Mouse (Mus musculus) adrenal gland, adult 18-20 months (tissue): ENCODE data around the gene Slc25a42. TPM values are rescaled to one million over a fixed set of nuclear protein-coding genes. Genes with fewer than 3 reads are reported as not detected.

ENCODE experiments used
- DNase-seq, 2 experiments: peaks; one replicate each; pipeline ENCODE4 v3.0.0; 2021 to 2022; ENCODE audit warnings: low spot score in 2 of 2
- long read RNA-seq, 2 experiments: library from polyadenylated mRNA; stranded (forward); transcript quantifications; one replicate each; pipeline ENCODE4 v2.0.0; 2021
- total RNA-seq, 2 experiments: library from RNA; stranded (reverse); gene quantifications; 1 replicate in 1 of 2; 2 replicates in 1 of 2; pipeline ENCODE4 v1.2.3; 2021

The Slc25a42 gene
- 10 to 100 TPM; 34.0 to 41.4 TPM for total RNA-seq
- long read RNA-seq, experiment 1, partial matches to known transcripts: 4 of 10 reads
- long read RNA-seq, experiment 1, other reads (novel, unspliced or antisense): 1 of 10 reads
- long read RNA-seq, experiment 2, partial matches to known transcripts: 1 of 5 reads
- long read RNA-seq, experiment 2, other reads (novel, unspliced or antisense): 4 of 5 reads

DNA sequence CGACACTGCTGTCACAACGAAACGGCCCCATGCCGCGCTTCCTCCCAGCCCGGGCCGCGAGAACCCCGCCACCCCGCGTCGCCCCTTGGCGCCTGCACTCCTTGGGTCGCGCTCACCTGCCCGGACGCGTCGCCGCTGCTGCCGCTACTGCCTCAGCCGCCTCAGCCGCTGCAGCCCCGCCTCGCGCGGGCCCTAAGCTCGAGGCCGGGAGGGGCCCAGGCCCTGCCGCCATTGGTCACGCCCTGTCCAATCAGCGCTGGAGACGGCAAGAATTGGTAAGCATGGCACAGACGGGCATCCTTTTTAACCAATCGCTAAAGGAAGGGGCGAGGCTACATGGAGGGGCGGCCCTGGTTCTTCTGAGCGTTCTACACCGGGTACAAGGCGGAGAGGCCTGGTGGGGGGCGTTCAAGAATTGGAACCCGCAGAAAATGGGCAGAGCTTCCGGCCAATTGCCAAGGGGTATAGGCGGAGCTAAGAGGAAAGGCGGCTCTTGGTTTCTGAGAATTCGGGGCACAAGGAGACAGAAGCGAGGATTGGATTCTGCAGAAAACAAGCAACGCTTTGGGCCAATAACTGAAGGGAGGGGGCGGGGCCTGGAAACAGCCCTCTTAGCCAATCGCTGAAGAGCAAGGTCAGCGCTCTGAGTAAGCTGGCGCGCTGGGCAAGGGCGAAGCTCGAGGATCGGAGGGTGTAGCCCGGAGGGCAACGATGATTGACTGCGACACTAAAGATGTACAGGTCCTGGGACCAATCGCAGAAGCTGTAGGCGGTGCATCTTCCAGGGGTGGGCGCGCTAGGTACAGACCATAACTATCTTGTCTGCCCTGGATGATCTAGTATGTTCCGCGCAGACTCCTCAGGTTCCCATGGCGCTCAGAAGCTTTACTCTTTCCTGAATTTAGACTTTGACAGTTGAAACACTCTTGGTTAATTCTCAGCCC lies at the start of gene Slc25a42:
Gene Slc25a42 (minus strand): TSS at position 194 of the 944 bp plus-strand sequence.
- peak; percentile 84 to 90 for DNase-seq

DNA sequence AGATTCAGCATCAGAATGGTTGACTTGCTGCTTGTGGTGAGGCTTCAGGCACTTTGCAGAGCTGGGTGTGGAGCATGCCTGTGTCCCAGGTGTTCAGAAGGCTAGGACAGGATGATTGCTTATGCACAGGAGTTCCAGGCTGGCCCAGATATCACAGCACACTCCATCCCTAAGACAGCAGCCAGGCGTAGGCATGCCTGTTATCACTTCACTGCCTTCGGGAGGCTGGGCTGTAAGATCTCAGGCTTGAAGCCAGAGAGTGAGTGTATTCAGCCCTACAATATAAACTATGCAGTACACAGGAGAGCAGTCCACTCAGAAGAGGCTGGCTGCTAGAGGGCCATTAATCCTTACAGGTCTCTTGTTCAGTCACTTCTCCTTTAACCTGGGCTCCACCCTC lies 46.9 kb upstream of the Slc25a42 start:
- DNase-seq: no peak

DNA sequence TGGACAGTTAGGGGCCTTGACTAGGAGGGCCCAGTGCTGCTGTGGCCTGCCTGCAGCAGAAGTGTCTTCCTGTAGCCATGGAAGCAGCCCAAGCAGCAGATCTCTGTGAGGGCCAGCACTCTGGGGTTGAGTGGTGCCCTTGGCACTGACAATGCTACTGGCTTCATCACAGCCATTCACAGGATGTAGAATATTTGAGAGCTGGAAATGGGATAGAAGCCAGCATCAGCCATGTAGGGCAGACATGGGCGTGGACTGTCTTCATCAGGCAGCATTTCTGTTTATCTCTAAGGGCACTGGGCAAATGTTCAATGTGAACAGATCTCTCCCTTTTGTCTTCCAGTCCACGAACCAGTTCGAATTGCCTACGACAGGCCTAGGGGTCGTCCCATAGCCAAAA lies 46.5 kb upstream of the Slc25a42 start:
- DNase-seq: no peak

DNA sequence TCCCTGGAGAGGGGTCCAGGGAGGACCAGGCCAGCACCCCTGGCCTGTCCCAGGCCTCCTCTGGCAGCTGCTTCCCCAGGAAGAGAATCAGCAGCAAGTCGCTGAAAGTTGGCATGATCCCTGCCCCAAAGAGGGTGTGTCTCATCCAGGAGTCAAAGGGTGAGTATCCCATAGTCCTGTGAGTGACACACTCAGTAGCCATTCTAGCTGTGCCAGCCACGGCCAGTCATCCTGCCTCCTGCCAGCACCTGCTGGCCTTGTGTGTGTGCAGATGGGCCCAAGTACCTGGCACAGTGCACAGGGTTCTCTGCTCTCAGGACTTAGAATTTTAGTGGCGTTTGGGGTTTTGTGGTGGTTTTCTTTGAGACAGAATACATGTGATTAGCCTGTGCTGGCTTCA lies 45.4 kb upstream of the Slc25a42 start:
- no peak for DNase-seq

DNA sequence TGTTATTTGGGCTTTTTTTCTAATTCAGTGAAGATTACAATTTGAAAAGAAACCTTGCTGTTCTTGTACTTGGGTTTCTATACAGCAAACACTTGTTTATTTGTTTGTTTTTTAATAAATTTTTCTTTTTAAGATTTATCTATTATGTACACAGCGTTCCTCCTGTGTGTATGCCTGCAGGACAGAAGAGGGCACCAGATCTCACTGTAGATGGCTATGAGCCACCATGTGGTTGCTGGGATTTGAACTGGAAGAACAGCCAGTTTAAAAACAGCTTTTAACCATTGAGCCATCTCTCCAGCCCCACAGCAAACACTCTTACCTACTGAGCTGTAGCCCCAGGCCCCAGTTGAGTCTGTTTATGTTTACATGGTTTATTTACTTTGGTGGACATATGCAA lies 42.5 kb upstream of the Slc25a42 start:
- no peak for DNase-seq

DNA sequence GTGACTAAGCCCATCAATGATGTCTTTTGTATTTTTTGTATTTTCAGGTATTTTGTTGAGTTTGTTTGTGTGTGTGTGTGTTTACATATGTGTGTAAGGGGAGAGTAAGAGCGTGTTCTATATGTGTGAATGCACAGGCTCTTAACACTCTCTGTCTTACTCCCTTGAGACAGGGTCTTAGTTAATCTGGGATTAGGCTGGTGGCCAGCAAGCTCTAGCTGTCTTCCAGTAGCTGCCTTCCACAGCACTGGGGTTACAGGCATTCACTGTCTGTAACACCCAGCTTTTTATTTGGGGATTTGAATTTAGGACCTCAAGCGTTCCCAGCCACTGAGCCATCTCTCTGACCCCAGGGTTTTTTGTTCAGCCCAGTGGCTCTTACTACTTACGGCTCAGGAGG lies 35.7 kb upstream of the Slc25a42 start:
- no peak for DNase-seq

DNA sequence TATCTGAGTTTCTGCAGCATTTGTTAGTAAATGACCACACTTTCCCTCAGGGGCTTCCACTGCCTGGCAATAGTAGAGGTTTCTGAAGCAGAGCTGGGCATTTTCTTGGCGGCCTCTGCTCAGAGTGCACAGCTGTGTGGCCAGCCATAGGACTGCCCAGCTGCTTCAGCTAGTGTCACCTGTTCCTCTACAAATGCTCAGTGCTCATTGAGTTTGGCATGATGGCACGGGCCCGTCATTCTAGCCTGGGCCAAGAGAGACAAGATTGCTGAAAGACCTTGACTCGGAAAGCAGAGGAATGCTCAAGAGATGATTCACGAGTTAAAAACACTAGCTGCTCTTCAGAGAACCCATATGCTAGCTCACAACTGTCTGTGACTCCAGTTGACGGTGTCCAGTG lies 34.5 kb upstream of the Slc25a42 start:
- peak in 1 of 2 experiments; percentile 25 for DNase-seq

DNA sequence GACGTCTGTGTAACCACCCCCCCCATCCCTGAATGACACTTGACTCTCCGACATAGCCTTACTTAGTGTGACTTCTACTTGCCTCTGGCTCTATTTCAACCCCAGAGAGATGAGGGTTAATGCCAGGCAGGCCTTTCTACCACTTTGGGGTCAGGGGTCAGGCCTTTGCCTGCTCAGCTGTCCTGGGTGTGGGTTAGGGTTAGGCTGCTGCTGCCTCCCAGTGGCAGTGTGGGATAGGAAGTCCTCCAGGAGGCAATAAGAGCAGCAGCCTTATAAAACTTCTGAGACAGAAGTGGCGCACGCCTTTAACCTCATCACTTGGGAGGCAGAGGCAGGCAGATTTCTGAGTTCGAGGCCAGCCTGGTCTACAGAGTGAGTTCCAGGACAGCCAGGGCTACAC lies 28.5 kb upstream of the Slc25a42 start:
- no peak for DNase-seq

DNA sequence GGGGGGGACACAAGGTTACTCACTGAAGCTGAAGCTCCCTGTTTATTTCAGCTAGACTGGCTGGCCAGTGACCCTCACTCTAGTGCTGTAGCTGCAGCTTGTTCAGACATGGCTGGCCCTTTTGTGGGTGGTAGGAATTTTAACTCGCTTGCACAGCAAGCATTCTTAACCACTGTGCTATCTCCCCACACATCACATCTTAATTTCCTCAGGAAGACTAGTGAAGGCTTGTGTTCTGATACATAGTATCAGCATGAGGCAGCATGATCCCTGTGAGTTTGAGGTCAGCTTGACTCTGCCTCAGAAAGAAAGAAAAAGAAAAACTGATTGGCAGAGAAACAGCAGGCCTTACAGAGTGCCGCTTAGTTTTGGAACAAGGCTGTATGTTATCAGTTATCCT lies 25.7 kb upstream of the Slc25a42 start:
- DNase-seq: no peak

DNA sequence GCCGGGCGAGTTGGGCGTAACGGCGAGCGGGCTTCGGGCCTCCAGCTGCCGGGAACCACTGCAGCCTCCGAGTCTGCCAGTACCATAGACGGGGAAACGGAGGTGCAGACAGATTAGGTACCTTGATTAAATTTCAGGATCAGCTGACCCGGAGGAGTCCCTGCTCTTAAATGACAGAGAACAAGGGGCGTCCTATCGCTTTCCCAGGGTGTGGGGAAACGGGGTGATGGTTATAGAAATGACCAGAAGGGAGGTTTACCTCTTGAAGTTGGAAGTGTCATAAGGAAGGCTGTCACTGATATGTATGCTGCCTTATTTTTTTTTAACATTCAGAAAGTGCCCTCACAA lies 22.6 kb upstream of the Slc25a42 start:
- DNase-seq: no peak

DNA sequence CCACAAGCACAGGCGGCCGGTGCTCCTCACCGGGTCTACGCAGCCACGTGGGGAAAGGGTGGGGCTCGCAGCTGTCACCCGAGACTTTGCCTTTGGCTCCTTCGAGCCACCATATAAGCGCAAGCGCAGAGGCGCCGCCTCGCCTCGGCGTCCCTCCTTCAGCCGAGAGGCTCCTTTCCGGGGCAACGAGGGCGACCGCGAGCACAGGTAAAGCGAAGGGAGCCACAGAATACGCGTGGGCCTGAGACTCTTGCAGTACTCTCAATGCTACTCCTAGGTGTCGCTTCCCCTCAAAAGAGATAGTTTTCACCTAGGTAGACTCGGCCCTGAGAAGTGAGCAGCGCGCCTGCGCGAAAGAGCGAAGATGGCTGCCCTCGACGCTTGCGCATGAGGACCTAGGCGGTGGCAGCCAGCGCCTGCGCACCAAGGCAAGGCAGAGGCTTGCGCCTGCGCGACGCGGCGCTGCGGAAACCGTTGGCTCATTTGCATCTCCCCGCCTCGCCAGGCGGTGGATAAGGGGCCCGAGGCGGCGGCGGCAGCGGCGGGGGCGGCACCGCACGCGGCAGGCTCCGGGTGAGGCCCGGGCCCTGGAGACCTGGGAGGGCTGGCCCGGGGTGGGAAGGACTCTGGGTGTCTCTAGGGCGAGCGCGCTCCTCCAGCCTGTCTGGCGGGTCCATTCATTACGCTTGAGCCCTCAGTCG lies 22.1 kb upstream of the Slc25a42 start, which contains the start of the genes Sugp2 and Armc6:
Gene Sugp2 (plus strand): TSS at position 147 of the 701 bp plus-strand sequence.
Gene Armc6 (minus strand): TSS at position 387 of the 701 bp plus-strand sequence.
- DNase-seq: peak; percentile 93

DNA sequence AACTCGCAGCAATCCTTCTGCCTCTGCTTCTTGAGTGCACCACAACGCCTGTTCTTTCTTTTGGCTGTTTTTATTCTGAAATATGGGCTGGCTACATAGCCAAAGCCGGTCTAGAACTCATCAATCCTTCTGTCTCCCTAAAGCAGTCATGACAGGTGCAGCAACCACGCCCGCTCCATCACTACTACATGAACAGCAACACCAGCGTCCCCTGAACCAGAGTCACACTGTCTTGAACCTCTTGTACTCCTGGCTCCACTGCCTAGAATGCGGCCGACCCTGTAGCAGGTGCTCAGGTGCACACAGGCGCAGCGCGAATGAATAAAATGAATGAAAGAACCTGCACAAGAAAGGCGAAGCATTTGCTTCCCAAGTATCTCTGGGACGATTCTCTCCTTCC lies 21.5 kb upstream of the Slc25a42 start:
- DNase-seq: no peak

DNA sequence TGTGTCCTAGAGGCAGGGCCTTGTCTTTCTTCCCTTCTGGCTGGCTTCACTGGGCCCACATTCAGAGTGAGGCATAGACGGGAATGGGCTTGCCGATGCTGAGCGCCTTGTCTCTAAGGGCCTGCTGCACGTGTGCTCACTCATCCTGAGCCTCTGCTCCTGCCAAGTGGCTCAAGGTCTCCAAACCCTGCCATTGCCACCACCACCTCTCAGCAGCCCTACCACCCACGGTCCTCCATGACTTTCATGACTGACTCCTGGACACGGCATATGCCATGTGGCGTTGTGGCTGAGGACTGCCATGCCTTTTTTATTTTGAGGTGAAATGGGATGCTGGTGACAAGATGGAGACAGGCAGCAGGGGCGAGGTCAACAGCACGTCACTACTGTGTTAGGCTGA lies 18.7 kb upstream of the Slc25a42 start:
- DNase-seq: no peak

DNA sequence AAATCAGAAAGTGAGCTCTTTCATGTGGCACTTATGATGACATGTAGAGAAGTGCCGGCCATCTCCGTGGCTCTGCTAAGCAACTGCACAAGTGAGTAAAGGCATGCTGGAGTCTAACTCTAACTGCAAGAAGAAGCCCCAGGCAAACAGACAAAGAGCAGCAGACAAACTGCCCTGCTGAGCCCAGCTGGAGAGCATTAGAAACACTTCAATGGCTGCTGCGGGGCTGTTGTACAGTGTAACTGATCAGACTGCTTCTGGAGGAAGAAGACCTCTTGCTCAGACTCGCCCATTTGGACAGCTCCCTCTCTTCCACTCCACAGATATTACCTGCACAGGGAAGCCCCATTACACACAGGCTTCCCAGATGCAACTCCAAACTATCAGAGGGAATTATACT lies 15.9 kb upstream of the Slc25a42 start:
- DNase-seq: no peak

DNA sequence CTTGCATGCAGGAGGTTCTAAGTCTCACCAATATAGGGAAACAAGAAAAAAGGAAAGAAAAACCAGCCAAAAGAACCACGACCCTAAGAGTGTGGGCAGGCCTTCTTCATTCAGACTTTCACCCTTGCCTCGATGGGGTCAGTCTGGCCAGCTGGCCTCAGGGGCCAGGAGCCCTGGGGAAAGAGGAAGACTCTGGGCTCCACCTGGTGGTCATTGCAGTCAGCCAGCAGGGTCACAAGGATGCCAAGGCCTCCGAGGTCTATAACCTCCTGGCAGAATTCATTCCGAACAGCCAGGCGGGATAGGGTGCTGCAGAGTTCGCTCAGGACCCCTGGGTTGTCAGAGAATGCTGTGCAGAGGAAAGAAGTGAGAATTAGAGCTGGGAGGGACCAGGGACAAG lies 11.2 kb upstream of the Slc25a42 start:
- peak in 1 of 2 experiments; percentile 54 for DNase-seq

DNA sequence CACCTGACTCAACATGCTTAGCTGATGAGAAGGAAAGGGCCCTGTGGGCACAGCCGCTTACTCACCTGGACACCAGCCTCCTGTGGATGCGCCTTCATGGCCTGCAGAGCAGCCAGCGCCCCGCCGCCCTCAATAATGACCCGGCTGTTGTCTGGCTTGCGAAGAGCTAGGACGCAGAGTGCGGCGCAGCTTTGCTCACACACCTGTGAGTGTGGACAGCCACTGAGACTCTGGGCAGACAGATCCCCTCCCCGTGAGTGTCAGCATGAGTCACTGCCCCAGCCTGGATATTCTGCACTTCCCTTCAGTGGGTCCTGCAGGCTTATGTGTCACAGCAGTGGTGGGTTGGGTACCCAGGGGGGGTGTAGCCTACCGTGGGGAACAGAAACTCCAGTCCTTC lies 9.9 kb upstream of the Slc25a42 start:
- DNase-seq: no peak

DNA sequence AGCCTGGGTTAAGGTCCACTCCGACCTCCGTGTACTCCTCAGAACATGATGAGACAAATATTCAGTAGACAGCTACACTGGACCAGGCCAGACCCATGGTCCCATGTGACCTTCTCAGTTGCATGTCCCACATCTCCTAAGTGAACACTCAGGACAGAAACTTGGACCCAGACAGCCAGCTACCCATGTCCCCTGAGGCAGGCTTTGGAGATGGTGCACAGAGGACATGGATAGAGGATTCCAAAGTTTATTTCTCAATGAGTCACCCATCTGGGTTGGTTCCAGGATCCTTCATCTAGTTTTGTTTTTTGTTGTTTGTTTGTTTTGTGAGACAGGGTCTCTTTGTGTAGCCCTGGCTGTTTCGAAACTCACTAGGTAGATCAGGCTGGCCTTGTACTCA lies 8.8 kb upstream of the Slc25a42 start:
- no peak for DNase-seq

DNA sequence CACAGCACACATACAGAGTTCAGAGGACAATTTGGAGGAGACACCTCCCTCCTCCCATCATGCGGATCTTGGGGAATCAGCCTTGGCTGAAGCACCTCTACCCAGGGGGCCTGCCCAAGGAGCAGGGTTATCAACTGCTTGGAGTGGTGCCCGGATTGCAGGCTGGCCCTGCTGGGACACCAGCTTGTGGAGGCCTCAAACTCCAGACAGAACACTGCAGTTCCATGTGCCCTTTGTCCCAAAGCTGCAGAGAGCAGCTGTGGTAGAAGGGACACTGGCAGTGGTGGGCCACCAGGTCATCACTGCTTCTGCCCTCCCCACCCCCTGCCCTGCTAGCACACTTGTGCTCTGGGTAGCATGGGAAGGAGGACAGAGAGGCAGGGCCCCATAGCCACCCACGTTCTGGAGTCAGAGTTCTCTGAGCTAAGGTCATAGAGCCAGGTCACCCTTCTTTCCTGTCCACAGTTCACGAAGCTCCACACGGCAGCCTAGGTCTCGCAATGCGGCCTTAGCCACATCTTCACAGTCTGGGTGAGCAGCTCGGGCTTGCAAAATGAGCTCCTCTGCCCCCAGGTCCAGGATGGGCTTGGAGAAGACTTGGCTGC lies 8.2 kb upstream of the Slc25a42 start:
- DNase-seq: no peak

DNA sequence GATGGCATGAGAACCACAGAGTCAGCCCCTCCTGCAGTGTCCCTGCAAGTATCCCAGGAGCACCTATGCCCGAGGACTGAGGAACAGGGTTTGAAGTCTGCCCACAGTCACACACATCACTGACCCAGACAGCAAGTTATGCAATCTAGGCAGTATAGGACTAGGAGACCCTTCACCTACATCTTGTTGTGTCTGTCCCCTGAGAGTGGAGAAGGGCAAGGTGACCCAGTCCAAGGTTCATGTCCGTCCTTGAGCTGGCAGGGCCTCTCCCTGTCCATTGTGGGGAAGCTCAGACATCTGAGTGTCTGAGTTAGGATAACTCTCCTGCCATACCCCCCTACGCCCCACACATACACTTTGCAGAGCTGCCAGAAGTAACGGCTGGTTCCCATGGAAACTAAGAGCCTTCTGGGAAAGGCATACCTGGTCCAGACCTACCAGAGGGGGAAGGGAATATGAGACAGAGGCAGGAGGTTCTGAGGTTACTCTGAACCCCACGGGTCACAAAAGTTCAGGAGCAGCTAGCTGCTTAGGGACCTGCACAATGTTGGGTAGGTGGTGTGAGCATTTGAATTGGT lies 7.1 kb upstream of the Slc25a42 start:
- DNase-seq: no peak

DNA sequence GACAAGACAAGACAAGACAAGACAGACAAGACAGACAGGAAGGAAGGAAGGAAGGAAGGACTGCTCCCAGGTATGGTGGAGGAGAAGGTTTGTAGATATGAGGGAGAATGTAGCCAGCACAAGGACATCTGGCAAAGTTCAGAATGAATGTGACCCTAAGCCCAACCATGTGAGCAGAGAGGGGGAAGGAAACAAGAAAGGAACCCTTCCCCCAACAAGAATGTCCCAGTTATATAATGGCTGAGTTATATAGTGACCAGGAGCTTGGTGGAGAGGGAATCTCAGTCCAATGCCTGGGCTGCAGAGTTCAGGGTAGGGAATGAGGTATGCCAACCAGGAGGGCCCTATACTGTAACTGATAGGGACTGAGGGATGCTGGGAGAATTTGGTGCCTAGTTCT lies 5.3 kb upstream of the Slc25a42 start:
- DNase-seq: no peak

DNA sequence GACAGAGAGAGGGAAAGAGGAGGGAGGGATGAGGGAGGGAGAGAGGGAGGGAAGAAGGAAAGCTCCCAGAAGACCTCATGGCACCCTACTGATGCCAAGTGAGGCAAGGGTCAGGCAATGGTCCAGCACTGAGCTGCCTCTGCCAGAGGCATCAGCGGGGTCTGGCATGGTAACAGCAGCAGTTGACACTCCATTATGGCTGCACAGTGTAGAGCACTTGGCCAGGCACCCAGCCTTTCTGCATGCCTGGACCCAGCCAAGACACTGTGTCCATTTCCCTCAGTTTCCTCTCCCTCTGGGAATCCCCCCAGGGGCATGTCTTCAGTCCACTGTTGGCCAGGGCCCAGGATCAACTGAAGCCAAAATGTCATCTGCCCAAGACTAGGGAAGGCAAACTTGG lies 4.5 kb upstream of the Slc25a42 start:
- DNase-seq: peak in 1 of 2 experiments; percentile 45
